Mouse (Mus musculus) ZHBTc4 (cell line): ENCODE data around the gene Clba1.
A peak's percentile ranks its signal among the peaks of the same experiment; 100 is the strongest.
"Not testable (repeated sequence)": the region's sequence is repeated elsewhere in the genome, so short reads cannot be mapped to it uniquely, and the experiment has no call there.

Source experiments
- DNase-seq: peaks from one replicate; pipeline ENCODE4 v3.0.0-alpha.2; 2011; ENCODE audit warnings: low read depth, low spot score

Gene Clba1

GRCm38 (mm10) chr12:112816866-112817265, 8.1 kb downstream of the Clba1 start:
- DNase-seq = not testable (repeated sequence)

- no peak for DNase-seq
These were observed 10.4 kb downstream of the Clba1 start for GRCm38 (mm10) chr12:112819057-112819662.

- DNase-seq = peak; percentile 65
These were observed 11.8 kb downstream of the Clba1 start for GRCm38 (mm10) chr12:112820401-112820999.

- no peak for DNase-seq
These were observed 12.5 kb downstream of the Clba1 start for GRCm38 (mm10) chr12:112821216-112821615.

GRCm38 (mm10) chr12:112821974-112822373, 13.2 kb downstream of the Clba1 start:
- DNase-seq = no peak

- DNase-seq = peak; percentile 33
These were observed 13.9 kb downstream of the Clba1 start for GRCm38 (mm10) chr12:112822676-112823075.

GRCm38 (mm10) chr12:112823221-112823620, 14.5 kb downstream of the Clba1 start:
- DNase-seq = no peak

- no peak for DNase-seq
These were observed 17.2 kb downstream of the Clba1 start for GRCm38 (mm10) chr12:112825901-112826300.

- no peak for DNase-seq
These were observed 19.9 kb downstream of the Clba1 start for GRCm38 (mm10) chr12:112828501-112829243.

GRCm38 (mm10) chr12:112829244-112829864, 20.6 kb downstream of the Clba1 start, which contains the start of gene Cdca4:
Cdca4 (minus strand) TSS chr12:112829423.
- DNase-seq = peak; percentile 99

GRCm38 (mm10) chr12:112830141-112830540, 21.4 kb downstream of the Clba1 start:
- no peak for DNase-seq

GRCm38 (mm10) chr12:112830570-112830969, 21.8 kb downstream of the Clba1 start:
- no peak for DNase-seq

- peak; percentile 89 for DNase-seq
These were observed 23.7 kb downstream of the Clba1 start for GRCm38 (mm10) chr12:112832411-112832810.

GRCm38 (mm10) chr12:112833527-112833926, 24.8 kb downstream of the Clba1 start:
- DNase-seq = no peak

GRCm38 (mm10) chr12:112835046-112835445, 26.3 kb downstream of the Clba1 start:
- no peak for DNase-seq

- no peak for DNase-seq
These were observed 31.7 kb downstream of the Clba1 start for GRCm38 (mm10) chr12:112840209-112841086.

- DNase-seq = peak; percentile 49
These were observed 32.7 kb downstream of the Clba1 start for GRCm38 (mm10) chr12:112841338-112841892.

GRCm38 (mm10) chr12:112842128-112842527, 33.4 kb downstream of the Clba1 start:
- DNase-seq = not testable (repeated sequence)

GRCm38 (mm10) chr12:112843803-112844202, 35.1 kb downstream of the Clba1 start:
- DNase-seq = peak; percentile 86

- DNase-seq = no peak
These were observed 39.1 kb downstream of the Clba1 start for GRCm38 (mm10) chr12:112847880-112848279.
